Mouse (Mus musculus) liver, adult 2 months (tissue): ENCODE measurements around the gene Foxp1.

ENCODE experiments used
- CTCF ChIP-seq: fragments of 200-500 bp; IDR thresholded peaks from 2 replicates; pipeline ENCODE4 v1.5.1; 2011; ENCODE audit warnings: low read depth, low read length, control low read depth
- POLR2A ChIP-seq: fragments of 200-500 bp; IDR thresholded peaks from 2 replicates; pipeline ENCODE4 v1.6.1; 2011; ENCODE audit warnings: low read length, control low read depth; ENCODE audit not compliant: insufficient read depth; ENCODE audit errors: extremely low read depth

DNA sequence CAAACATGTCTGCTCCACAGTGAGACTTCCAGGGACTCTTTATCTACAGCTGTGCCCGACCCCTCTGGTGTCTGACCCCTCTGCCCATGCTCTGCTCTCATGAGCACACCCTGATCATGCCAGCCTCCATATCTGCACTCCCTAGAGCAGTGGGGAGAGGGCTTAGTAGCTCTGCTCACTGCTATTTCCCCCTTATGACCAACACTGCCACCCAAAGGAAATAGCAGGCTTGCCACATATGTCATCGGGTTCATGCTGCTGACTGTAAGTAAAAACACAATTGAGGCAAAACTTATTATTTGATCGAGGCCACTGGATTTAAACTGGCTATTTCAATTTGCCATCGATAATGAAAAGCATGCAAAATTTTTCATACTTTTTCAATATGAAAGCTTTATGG, 270.6 kb downstream of the Foxp1 start:
- TF ChIP-seq POLR2A (no peak), CTCF (no peak)
